Mouse (Mus musculus) forelimb bud, embryonic 11.5 days (tissue): ENCODE data around the gene Dgkh.
"Not testable (repeated sequence)": the region's sequence is repeated elsewhere in the genome, so short reads cannot be mapped to it uniquely, and the experiment has no call there.

Source experiments
- DNase-seq: peaks from one replicate; pipeline ENCODE4 v3.0.0-alpha.2; 2012; ENCODE audit warnings: low read depth, low spot score

Gene Dgkh

GRCm38 (mm10) chr14:78732617-78733312 lies at the start of gene Dgkh:
Dgkh (minus strand) TSS chr14:78732776.
- DNase-seq: peak; percentile 62

GRCm38 (mm10) chr14:78777215-78777614 lies 44.6 kb upstream of the Dgkh start:
- no peak for DNase-seq

- no peak for DNase-seq
Measured at GRCm38 (mm10) chr14:78776659-78777058, 44.1 kb upstream of the Dgkh start.

DNA sequence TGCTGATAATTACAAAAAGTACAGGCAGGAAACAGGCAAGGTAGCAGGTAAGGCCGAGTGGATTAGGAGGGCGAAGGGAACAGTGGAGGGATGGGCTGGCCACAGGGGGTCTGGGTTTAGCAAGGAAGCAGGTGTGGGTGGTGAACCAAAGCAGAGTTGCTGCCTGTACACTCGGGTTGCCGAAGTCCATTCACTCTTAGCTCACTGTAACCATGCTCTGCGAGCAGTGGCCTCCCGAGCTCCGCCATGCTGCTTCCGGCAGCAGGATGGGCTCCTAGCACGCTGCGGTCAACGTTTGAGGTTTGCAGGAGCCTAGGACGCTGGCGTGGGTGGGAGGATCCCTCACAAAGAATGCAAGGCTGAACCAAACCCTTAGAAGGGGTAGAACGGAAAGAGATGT lies 43.1 kb upstream of the Dgkh start:
- DNase-seq: no peak

- DNase-seq: no peak
Measured at GRCm38 (mm10) chr14:78775226-78775625, 42.6 kb upstream of the Dgkh start.

DNA sequence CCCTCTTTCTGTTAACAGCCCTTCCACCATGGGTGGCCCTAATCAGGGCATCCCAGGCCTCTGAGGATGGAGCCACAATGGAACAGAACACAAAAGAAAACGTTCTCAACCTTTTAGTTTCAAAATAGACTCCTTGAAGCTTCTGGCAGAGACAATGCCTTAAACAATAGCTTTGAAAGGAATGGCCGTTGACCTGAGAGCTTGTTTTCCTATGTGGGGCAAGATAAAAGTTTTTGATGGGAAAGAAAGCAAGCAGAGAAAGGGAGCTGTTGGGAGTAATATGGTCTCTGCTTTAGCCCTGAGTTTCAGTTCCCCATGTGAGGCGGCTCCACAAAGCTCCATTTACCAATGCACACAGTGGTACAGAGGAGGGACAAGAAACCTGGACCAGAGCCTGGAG lies 37.9 kb upstream of the Dgkh start:
- no peak for DNase-seq

- no peak for DNase-seq
Measured at GRCm38 (mm10) chr14:78761064-78761463, 28.5 kb upstream of the Dgkh start.

- DNase-seq: no peak
Measured at GRCm38 (mm10) chr14:78759491-78759890, 26.9 kb upstream of the Dgkh start.

- DNase-seq: no peak
Measured at GRCm38 (mm10) chr14:78755316-78755715, 22.7 kb upstream of the Dgkh start.

DNA sequence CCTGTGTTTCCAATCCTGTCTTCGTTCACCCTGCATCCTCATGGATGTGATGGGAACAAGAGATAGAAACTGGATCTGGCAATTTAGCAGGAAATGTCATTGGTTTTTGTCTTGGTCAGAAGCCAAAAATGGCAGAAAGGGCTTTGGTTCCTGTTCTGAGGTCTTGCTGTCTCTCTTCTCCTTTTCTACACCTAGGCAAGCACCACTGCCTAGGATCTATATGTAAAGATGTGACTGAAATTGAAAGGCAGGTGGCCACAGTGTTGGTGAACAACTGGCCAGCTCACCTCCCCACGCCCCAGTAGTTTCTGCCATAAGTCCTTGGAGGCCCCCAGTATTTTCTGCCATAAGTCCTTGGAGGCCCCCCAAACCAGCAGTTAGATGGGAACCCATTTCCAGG lies 16.1 kb upstream of the Dgkh start:
- no peak for DNase-seq

- DNase-seq: no peak
Measured at GRCm38 (mm10) chr14:78747969-78748651, 15.5 kb upstream of the Dgkh start.

GRCm38 (mm10) chr14:78747454-78747853 lies 14.9 kb upstream of the Dgkh start:
- DNase-seq: no peak

DNA sequence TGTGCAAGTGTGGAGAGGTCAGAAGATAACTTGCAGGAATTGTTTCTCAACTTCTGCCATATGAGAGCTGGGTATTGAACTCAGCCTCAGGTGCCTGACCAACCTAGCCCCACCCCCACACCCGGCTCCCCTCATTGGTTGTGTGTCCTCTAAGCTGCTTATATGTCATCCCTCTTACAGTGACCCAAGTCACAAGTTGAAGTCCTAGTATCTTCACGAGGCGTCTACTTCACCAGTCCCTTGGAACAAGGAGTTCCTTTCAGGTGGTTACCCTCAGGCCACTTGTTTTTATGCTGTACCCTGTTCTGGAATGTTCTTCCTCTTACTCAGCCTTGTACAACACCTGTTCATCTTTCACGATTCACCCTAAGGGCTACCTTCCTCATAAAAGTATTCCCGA lies 2.0 kb upstream of the Dgkh start:
- DNase-seq: no peak

- DNase-seq: not testable (repeated sequence)
Measured at GRCm38 (mm10) chr14:78734203-78734602, 1.6 kb upstream of the Dgkh start.

DNA sequence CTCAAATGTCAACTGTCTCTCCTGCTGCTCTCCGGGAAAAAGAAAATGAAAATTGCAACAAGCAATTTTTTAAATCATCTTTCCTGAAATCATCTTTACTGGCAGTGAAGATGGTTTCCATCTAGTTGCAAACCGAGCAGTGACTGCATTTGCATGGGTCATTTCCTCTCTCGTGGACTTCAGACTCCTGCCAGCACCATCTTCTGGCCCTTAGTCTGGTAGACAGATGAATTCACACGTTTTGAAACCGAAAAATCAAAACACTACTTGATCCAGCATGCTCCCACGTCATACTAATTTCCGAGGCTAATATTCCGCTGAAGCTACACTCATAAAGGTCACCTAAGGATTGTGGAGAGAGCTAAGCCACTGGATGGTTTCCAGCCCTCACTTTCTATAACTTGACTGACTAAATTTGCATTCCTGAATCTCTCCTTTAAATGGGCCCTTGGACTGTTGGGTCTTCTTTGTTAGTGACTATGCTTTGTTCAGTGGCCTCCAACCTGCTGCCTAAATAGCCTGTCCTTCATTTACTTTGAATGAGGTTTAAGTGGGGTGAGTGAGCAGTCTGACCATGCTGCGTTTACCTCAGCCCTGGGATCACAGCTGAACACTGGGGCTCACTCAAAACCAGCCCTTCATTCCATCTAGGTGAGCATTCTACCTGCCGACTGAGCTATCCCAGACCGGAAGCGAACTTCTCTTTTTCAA lies 945 bp upstream of the Dgkh start:
- DNase-seq: no peak

DNA sequence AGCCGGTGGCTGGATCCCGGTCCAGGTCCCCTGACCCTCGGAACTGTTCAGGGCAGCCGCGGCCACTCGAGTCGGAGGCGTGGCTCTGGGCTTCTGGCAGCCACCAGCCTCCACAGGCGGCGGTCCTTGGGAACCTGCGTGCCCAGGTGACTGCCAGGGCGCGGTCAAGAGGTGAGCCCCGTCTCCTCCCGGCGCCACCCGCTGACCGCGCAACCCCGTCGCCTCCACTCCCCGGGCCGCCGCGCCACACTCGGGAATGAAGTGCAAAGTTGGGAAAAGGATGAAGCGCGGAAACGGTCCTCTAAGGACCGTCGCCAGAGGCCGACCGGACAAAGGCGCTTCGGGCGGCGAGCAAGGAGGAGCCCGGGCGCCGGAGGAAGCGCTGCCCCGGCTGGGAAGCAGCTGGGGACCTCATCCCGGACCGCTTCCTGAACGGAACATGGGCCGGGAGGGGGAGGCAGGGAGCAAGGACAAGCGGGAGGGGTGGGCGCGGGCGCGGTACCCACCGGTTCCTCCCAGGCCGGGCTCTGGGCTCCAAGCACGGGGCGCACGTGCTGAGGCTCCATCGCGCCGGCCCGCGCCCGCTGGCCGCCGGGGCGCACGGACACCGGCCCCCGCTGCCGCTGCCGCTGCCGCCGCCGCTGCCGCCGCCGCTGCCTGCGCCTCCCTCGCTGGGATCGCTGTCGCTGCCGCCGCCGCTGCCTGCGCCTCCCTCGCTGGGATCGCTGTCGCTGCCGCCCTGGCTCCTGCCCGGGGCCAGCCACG lies 542 bp downstream of the Dgkh start:
- DNase-seq: no peak

GRCm38 (mm10) chr14:78731240-78731639 lies 1.3 kb downstream of the Dgkh start:
- no peak for DNase-seq

GRCm38 (mm10) chr14:78725976-78726375 lies 6.6 kb downstream of the Dgkh start:
- DNase-seq: no peak

GRCm38 (mm10) chr14:78725307-78725956 lies 7.1 kb downstream of the Dgkh start:
- no peak for DNase-seq

GRCm38 (mm10) chr14:78724414-78725306 lies 7.9 kb downstream of the Dgkh start:
- DNase-seq: no peak
